Mouse (Mus musculus): ENCODE results near the gene Misp.

Gene Misp

GRCm38 (mm10) chr10:79854801-79855541 is 34.2 kb downstream of the Misp start:
- peak; percentile 63 for DNase-seq (ENCODE audit: low read depth)

- no peak for DNase-seq (ENCODE audit: low read depth)
Measured at GRCm38 (mm10) chr10:79855558-79856184, 34.9 kb downstream of the Misp start.

GRCm38 (mm10) chr10:79856280-79856679 is 35.5 kb downstream of the Misp start:
- no peak for DNase-seq (ENCODE audit: low read depth)

- no peak for DNase-seq (ENCODE audit: low read depth)
Measured at GRCm38 (mm10) chr10:79856704-79857451, 36.1 kb downstream of the Misp start.

GRCm38 (mm10) chr10:79857452-79857811 is 36.6 kb downstream of the Misp start:
- peak; percentile 95 for DNase-seq (ENCODE audit: low read depth)

GRCm38 (mm10) chr10:79857894-79858293 is 37.1 kb downstream of the Misp start:
- DNase-seq (ENCODE audit: low read depth) = no peak

- DNase-seq (ENCODE audit: low read depth) = no peak
Measured at GRCm38 (mm10) chr10:79858416-79859074, 37.8 kb downstream of the Misp start.

- DNase-seq (ENCODE audit: low read depth) = no peak
Measured at GRCm38 (mm10) chr10:79859116-79859515, 38.3 kb downstream of the Misp start.

- DNase-seq (ENCODE audit: low read depth) = no peak
Measured at GRCm38 (mm10) chr10:79860079-79860911, 39.5 kb downstream of the Misp start.

GRCm38 (mm10) chr10:79861230-79862048 is 40.6 kb downstream of the Misp start:
- no peak for DNase-seq (ENCODE audit: low read depth)

- no peak for DNase-seq (ENCODE audit: low read depth)
Measured at GRCm38 (mm10) chr10:79862049-79862788, 41.4 kb downstream of the Misp start.

GRCm38 (mm10) chr10:79862925-79863324 is 42.1 kb downstream of the Misp start:
- no peak for DNase-seq (ENCODE audit: low read depth)

- DNase-seq (ENCODE audit: low read depth) = peak; percentile 76
Measured at GRCm38 (mm10) chr10:79864351-79865188, 43.8 kb downstream of the Misp start.

GRCm38 (mm10) chr10:79865189-79865601 is 44.4 kb downstream of the Misp start:
- no peak for DNase-seq (ENCODE audit: low read depth)

GRCm38 (mm10) chr10:79865801-79866295 is 45.1 kb downstream of the Misp start:
- DNase-seq (ENCODE audit: low read depth) = peak; percentile 64

GRCm38 (mm10) chr10:79866601-79867000 is 45.8 kb downstream of the Misp start:
- DNase-seq (ENCODE audit: low read depth) = no peak

GRCm38 (mm10) chr10:79871845-79872244 is 51.1 kb downstream of the Misp start:
- no peak for DNase-seq (ENCODE audit: low read depth)

GRCm38 (mm10) chr10:79872862-79873261 is 52.1 kb downstream of the Misp start:
- no peak for DNase-seq (ENCODE audit: low read depth)

GRCm38 (mm10) chr10:79873313-79873712 is 52.5 kb downstream of the Misp start:
- DNase-seq (ENCODE audit: low read depth) = no peak

Data from 416B (cell line).